Mouse (Mus musculus): ENCODE measurements around the gene Sele. TPM values are rescaled to one million over a fixed set of nuclear protein-coding genes. Genes with fewer than 3 reads are reported as not detected.

The Sele gene
- polyA plus RNA-seq, 1 experiment from 2014 or later: not detected

DNA sequence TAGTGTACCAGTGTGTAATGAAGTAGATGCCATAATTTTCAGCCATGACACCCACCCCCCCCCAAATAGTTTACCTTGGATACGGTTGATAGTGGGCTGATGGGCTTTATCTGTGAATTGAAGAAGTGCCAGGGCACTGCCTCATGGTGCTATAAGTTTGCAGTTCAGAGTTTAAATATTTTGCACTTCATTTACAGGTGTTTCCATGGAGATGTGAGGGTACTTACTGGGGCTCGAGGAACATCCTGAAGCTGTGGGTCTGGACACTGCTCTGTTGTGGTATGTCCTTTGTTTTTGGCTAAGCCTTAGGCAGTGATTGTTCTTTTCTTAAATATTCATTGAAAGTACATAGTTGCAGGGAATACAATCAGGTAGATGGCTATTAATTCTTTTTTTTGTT, 14.8 kb downstream of the Sele start:
- Histone ChIP-seq H3K4me3 (ENCODE audit: low read depth, low read length) (no peak overlapping the region), H3K9ac (ENCODE audit: low read length) (no peak overlapping the region), H3K9me3 (ENCODE audit: control insufficient read depth, low read length) (no peaks in the 10 kb centered on the region), H3K27ac (ENCODE audit: low read depth) (no peak overlapping the region), H3K36me3 (ENCODE audit: control insufficient read depth, insufficient read depth, low read length) (no peaks in the 10 kb centered on the region), H3K27me3 (replicated peaks; ENCODE audit: control insufficient read depth, insufficient read depth, low read length) (no peaks in the 10 kb centered on the region), H3K4me1 (replicated peaks; ENCODE audit: control insufficient read depth, insufficient read depth, low read length) (no peaks in the 10 kb centered on the region), H3K4me2 (ENCODE audit: low read length) (no peak overlapping the region)
- DNase-seq (ENCODE audit: low spot score): no peak
- ATAC-seq (replicated peaks; ENCODE audit: low FRiP score, low TSS enrichment, low read depth): no peak
- WGBS: 49% methylated on average over 2 of the region's 2 CpGs

DNA sequence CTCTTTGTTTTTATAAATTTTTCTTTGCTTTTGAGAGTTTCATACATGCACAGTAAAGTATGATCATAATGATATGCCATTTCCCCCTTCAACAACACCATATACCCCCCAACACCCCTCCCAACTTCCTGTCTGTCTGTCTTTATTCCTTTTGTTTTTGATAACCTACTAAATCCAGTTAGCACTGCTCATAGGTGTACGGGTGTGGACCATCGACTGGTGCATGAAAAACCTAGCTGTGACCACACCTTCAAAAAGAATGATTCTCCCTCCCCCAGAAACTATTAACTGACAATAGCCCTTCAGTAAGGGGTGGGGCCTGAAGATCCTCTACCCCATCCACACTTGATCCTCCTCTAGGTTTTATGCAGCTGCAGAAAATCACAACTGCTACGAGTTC, 15.7 kb downstream of the Sele start:
- no peak overlapping the region for H3K4me3 ChIP-seq (ENCODE audit: low read depth, low read length)
- DNase-seq (ENCODE audit: low spot score) (no peak), ATAC-seq (replicated peaks; ENCODE audit: low FRiP score, low TSS enrichment, low read depth) (no peak)
- no peaks in the 10 kb centered on the region for H3K36me3 ChIP-seq (ENCODE audit: control insufficient read depth, insufficient read depth, low read length)
- H3K9ac ChIP-seq (ENCODE audit: low read length): no peak overlapping the region
- no peak overlapping the region for H3K27ac ChIP-seq (ENCODE audit: low read depth)
- H3K9me3 ChIP-seq (ENCODE audit: control insufficient read depth, low read length): no peaks in the 10 kb centered on the region
- 56% methylated on average over 3 of the region's 3 CpGs for WGBS
- H3K27me3 ChIP-seq (replicated peaks; ENCODE audit: control insufficient read depth, insufficient read depth, low read length): no peaks in the 10 kb centered on the region
- H3K4me2 ChIP-seq (ENCODE audit: low read length): no peak overlapping the region
- H3K4me1 ChIP-seq (replicated peaks; ENCODE audit: control insufficient read depth, insufficient read depth, low read length): no peaks in the 10 kb centered on the region

DNA sequence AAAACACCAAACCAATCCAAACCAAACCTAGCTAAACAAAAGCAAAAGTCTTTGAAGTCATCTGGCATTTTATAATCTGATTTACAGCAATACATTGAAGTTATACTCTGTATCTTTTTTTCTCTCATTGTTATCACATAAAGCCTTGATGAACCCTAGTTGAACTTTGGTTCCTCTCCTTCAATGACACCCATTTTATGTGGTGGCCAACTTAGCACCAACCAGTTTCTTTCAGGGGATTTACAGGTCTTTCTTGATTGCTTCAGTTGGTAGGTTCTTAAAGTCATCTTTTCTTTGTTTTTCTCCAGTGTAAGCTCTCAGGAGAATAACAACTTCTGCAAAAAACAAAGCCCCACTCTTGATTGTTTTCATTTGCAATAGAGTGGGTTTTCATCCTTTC, 21.2 kb downstream of the Sele start:
- H3K4me1 ChIP-seq (replicated peaks; ENCODE audit: control insufficient read depth, insufficient read depth, low read length): no peaks in the 10 kb centered on the region
- no peak overlapping the region for H3K27ac ChIP-seq (ENCODE audit: low read depth)
- no peaks in the 10 kb centered on the region for H3K9me3 ChIP-seq (ENCODE audit: control insufficient read depth, low read length)
- no peaks in the 10 kb centered on the region for H3K27me3 ChIP-seq (replicated peaks; ENCODE audit: control insufficient read depth, insufficient read depth, low read length)
- ATAC-seq (replicated peaks; ENCODE audit: low FRiP score, low TSS enrichment, low read depth): no peak
- H3K4me3 ChIP-seq (ENCODE audit: low read depth, low read length): no peak overlapping the region
- no peak overlapping the region for H3K4me2 ChIP-seq (ENCODE audit: low read length)
- no peak for DNase-seq (ENCODE audit: low spot score)
- no peak overlapping the region for H3K9ac ChIP-seq (ENCODE audit: low read length)
- no peaks in the 10 kb centered on the region for H3K36me3 ChIP-seq (ENCODE audit: control insufficient read depth, insufficient read depth, low read length)

DNA sequence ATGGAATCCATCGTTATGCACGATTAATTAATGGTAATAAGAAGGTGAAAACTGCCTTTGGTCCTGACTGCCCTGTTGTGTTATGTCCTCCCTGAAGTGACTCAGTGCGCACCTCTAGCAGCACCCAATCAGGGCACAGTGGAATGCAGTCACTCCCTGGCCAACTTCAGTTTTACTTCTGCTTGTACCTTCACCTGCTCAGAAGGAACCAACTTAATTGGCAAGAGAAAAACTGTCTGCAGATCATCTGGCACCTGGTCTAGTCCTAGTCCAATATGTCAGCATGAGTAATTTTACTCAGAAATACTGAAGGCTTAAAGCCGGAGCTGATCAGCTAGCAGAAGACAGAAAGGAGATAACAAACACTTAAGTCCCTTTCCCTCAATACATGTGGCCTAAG, 22.4 kb downstream of the Sele start:
- no peaks in the 10 kb centered on the region for H3K9me3 ChIP-seq (ENCODE audit: control insufficient read depth, low read length)
- WGBS: 85% methylated on average over 4 of the region's 4 CpGs
- no peak for ATAC-seq (replicated peaks; ENCODE audit: low FRiP score, low TSS enrichment, low read depth)
- no peaks in the 10 kb centered on the region for H3K27me3 ChIP-seq (replicated peaks; ENCODE audit: control insufficient read depth, insufficient read depth, low read length)
- no peak overlapping the region for H3K4me2 ChIP-seq (ENCODE audit: low read length)
- H3K4me3 ChIP-seq (ENCODE audit: low read depth, low read length): no peak overlapping the region
- no peak overlapping the region for H3K9ac ChIP-seq (ENCODE audit: low read length)
- no peaks in the 10 kb centered on the region for H3K36me3 ChIP-seq (ENCODE audit: control insufficient read depth, insufficient read depth, low read length)
- no peaks in the 10 kb centered on the region for H3K4me1 ChIP-seq (replicated peaks; ENCODE audit: control insufficient read depth, insufficient read depth, low read length)
- no peak overlapping the region for H3K27ac ChIP-seq (ENCODE audit: low read depth)
- DNase-seq (ENCODE audit: low spot score): no peak

DNA sequence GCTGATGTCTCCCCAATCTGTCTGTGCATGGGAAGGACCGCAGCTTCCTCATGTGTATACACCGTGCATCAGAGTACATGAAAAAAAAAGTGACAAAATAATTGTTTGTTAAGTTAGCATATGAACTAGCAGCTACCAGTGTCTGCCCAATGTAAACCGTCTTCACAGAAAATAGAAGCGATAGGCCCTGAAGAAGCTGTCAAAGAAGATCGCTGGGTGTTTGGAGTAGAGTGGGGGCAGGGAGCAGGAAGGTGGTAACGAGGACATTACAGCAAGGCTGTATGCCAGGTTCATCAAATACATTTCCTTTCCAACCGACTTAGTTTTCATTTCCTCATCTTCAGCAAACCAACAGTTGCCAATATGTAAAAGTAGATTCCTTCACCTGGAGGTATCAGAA, 23.1 kb downstream of the Sele start:
- 79% methylated on average over 7 of the region's 7 CpGs for WGBS

DNA sequence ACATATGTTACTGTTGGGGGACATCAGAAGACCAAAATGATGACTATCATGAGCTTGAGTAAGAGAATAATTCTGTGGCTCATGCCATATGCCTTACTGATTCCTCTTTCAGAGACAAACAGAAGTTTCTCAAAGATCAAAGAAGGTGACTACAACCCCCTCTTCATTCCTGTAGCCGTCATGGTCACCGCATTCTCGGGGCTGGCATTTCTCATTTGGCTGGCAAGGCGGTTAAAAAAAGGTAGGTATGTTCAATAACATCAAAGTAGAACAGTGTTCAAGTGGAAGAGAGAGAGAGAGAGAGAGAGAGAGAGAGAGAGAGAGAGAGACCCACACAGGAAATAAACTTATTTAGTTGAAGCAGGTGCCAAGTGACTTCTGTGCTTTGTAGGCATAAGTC, 24.0 kb downstream of the Sele start:
- Histone ChIP-seq H3K27me3 (replicated peaks; ENCODE audit: control insufficient read depth, insufficient read depth, low read length) (no peaks in the 10 kb centered on the region), H3K9ac (ENCODE audit: low read length) (no peak overlapping the region), H3K36me3 (ENCODE audit: control insufficient read depth, insufficient read depth, low read length) (no peaks in the 10 kb centered on the region), H3K4me3 (ENCODE audit: low read depth, low read length) (no peak overlapping the region), H3K9me3 (ENCODE audit: control insufficient read depth, low read length) (no peaks in the 10 kb centered on the region), H3K4me2 (ENCODE audit: low read length) (no peak overlapping the region), H3K4me1 (replicated peaks; ENCODE audit: control insufficient read depth, insufficient read depth, low read length) (no peaks in the 10 kb centered on the region), H3K27ac (ENCODE audit: low read depth) (no peak overlapping the region)
- ATAC-seq (replicated peaks; ENCODE audit: low FRiP score, low TSS enrichment, low read depth) (no peak), DNase-seq (ENCODE audit: low spot score) (no peak)
- WGBS: 86% methylated on average over 4 of the region's 4 CpGs

More for the DNA sequence above, 23.1 kb downstream of the Sele start:
- no peak overlapping the region for H3K9ac ChIP-seq (ENCODE audit: low read length)
- H3K27ac ChIP-seq (ENCODE audit: low read depth): no peak overlapping the region
- ATAC-seq (replicated peaks; ENCODE audit: low FRiP score, low TSS enrichment, low read depth) (no peak), DNase-seq (ENCODE audit: low spot score) (no peak)
- H3K27me3 ChIP-seq (replicated peaks; ENCODE audit: control insufficient read depth, insufficient read depth, low read length): no peaks in the 10 kb centered on the region
- no peak overlapping the region for H3K4me3 ChIP-seq (ENCODE audit: low read depth, low read length)
- H3K9me3 ChIP-seq (ENCODE audit: control insufficient read depth, low read length): no peaks in the 10 kb centered on the region
- H3K4me2 ChIP-seq (ENCODE audit: low read length): no peak overlapping the region
- H3K36me3 ChIP-seq (ENCODE audit: control insufficient read depth, insufficient read depth, low read length): no peaks in the 10 kb centered on the region
- H3K4me1 ChIP-seq (replicated peaks; ENCODE audit: control insufficient read depth, insufficient read depth, low read length): no peaks in the 10 kb centered on the region

DNA sequence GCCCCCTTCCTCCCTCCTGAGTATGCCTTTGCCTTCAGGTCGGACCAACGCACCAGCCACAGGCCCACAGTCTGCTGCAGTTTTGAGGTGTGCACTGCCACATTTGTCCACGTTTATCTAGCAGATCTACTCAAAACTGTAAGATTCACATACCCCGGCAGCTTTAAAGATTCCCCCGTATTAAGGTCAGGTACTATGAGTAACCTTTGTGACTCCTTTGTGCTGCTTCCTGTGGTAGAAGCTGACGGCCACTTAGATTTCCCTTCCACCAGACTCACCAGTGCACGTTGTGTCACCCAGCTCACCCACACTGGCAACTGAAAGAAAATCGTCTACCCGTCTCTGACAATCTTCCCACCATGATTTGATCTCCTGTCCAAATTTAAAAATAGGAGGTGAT, 25.1 kb downstream of the Sele start:
- H3K4me1 ChIP-seq (replicated peaks; ENCODE audit: control insufficient read depth, insufficient read depth, low read length): no peaks in the 10 kb centered on the region
- WGBS: 88% methylated on average over 9 of the region's 9 CpGs
- H3K9ac ChIP-seq (ENCODE audit: low read length): no peak overlapping the region
- H3K4me3 ChIP-seq (ENCODE audit: low read depth, low read length): no peak overlapping the region
- H3K36me3 ChIP-seq (ENCODE audit: control insufficient read depth, insufficient read depth, low read length): no peaks in the 10 kb centered on the region
- no peaks in the 10 kb centered on the region for H3K27me3 ChIP-seq (replicated peaks; ENCODE audit: control insufficient read depth, insufficient read depth, low read length)
- no peaks in the 10 kb centered on the region for H3K9me3 ChIP-seq (ENCODE audit: control insufficient read depth, low read length)
- H3K27ac ChIP-seq (ENCODE audit: low read depth): no peak overlapping the region
- DNase-seq (ENCODE audit: low spot score): no peak
- H3K4me2 ChIP-seq (ENCODE audit: low read length): no peak overlapping the region
- ATAC-seq (replicated peaks; ENCODE audit: low FRiP score, low TSS enrichment, low read depth): no peak

DNA sequence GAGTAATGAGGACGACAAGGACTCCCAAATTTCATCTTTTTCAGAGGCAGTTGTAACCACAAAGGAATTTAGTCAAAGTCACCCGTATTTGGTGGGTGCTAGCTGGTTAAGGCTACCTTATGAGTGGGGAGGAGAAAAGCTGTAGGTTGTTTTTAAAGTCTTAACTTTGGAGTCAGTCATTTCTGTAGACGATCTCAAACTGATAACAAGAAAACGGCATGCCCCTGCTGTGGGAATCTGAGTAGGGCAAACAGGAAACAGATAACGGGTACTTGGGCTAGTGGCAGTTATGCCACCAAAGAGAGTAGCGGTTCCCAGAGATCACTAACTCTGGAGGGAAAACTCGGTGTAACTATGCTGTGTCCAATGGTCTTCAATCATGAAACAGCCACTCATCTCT, 25.8 kb downstream of the Sele start:
- no peak overlapping the region for H3K4me3 ChIP-seq (ENCODE audit: low read depth, low read length)
- no peak for ATAC-seq (replicated peaks; ENCODE audit: low FRiP score, low TSS enrichment, low read depth)
- H3K27me3 ChIP-seq (replicated peaks; ENCODE audit: control insufficient read depth, insufficient read depth, low read length): no peaks in the 10 kb centered on the region
- no peak overlapping the region for H3K9ac ChIP-seq (ENCODE audit: low read length)
- H3K4me2 ChIP-seq (ENCODE audit: low read length): no peak overlapping the region
- WGBS: 83% methylated on average over 7 of the region's 7 CpGs
- no peak for DNase-seq (ENCODE audit: low spot score)
- H3K9me3 ChIP-seq (ENCODE audit: control insufficient read depth, low read length): no peaks in the 10 kb centered on the region
- no peak overlapping the region for H3K27ac ChIP-seq (ENCODE audit: low read depth)
- no peaks in the 10 kb centered on the region for H3K4me1 ChIP-seq (replicated peaks; ENCODE audit: control insufficient read depth, insufficient read depth, low read length)
- no peaks in the 10 kb centered on the region for H3K36me3 ChIP-seq (ENCODE audit: control insufficient read depth, insufficient read depth, low read length)

DNA sequence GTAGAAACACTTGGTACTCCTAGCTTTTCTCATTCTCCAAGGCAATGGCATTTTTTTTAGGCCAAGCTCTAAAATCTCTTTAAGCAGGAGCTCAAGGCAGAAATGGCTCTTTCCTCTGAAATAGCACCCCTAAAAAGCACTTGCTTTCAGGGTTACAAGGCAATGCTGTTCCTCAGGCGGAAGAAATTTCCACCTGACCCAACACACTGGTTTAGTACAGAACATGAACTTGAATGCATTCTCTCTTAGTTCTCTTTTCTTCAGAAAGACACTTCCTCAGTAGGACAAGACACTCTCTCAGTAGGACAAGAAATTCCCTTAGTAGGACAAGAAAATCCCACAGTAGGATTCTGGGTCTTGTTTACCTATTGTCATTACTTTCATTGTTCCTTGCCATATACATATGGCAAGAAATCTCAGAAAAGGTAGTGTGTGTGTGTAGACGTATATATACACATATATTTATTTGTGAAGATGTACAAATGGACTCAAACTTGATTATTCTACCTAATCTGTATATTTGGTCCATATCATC, 26.6 kb downstream of the Sele start:
- ATAC-seq (replicated peaks; ENCODE audit: low FRiP score, low TSS enrichment, low read depth) (no peak), DNase-seq (ENCODE audit: low spot score) (no peak)
- Histone ChIP-seq H3K36me3 (ENCODE audit: control insufficient read depth, insufficient read depth, low read length) (no peaks in the 10 kb centered on the region), H3K27ac (ENCODE audit: low read depth) (no peak overlapping the region), H3K27me3 (replicated peaks; ENCODE audit: control insufficient read depth, insufficient read depth, low read length) (no peaks in the 10 kb centered on the region), H3K4me3 (ENCODE audit: low read depth, low read length) (no peak overlapping the region), H3K9me3 (ENCODE audit: control insufficient read depth, low read length) (no peaks in the 10 kb centered on the region), H3K4me2 (ENCODE audit: low read length) (no peak overlapping the region), H3K4me1 (replicated peaks; ENCODE audit: control insufficient read depth, insufficient read depth, low read length) (no peaks in the 10 kb centered on the region), H3K9ac (ENCODE audit: low read length) (no peak overlapping the region)
- 86% methylated on average over 2 of the region's 2 CpGs for WGBS

Measured in intestine, embryonic 14.5 days (tissue).